In the genomic region with DNA sequence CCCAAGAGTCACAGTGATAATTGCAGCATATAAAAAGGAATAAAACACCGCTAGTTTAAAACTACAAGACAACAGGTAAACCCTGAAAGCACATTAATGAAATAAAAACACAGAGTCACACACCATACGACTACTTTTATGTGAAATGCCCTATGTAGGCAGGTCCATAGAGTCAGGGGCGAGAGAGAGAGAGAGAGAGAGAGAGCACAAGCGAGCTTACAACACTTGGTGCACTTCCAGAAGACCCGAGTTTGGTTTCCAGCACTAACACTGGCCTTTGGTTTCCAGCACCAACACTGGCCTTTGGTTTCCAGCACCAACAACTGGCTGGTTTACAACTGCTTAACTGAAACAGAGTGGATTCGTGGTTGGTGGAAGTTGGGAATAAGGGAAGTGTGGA, we compare ENCODE assay signal across 8 mouse cellular contexts. TPM values are rescaled to one million over a fixed set of nuclear protein-coding genes. Genes with fewer than 3 reads are reported as not detected.
DNase-seq lines count a peak whose midpoint lies in the region; ATAC-seq and TF ChIP-seq lines count a peak whose summit lies in the region.

No protein-coding gene starts in this region.

- H3K4me3 ChIP-seq in lung, embryonic 15.5 days = peak overlapping the region; percentile 92
- H3K4me3 ChIP-seq in embryonic facial prominence, embryonic 15.5 days (replicated peaks) = peak overlapping the region; percentile 81
- peak overlapping the region; percentile 91 for H3K4me3 ChIP-seq in intestine, postnatal 0 days (ENCODE audit: low read depth, low read length)
- H3K4me3 ChIP-seq in neural tube, embryonic 15.5 days (replicated peaks) = peak overlapping the region; percentile 99

- H3K9ac ChIP-seq in lung, embryonic 15.5 days = no peak overlapping the region; the same call in 1 of the 2 replicates
- H3K9ac ChIP-seq in embryonic facial prominence, embryonic 15.5 days = 0 out of 2 replicates have a peak overlapping the region, but pooled peaks have one; percentile 81
- 0 out of 2 replicates have a peak overlapping the region, but pooled peaks have one; percentile 97 for H3K9ac ChIP-seq in intestine, postnatal 0 days (ENCODE audit: low read depth, low read length)
- peak overlapping the region; percentile 98 for H3K9ac ChIP-seq in neural tube, embryonic 15.5 days (replicated peaks)

- H3K36me3 ChIP-seq in lung, embryonic 15.5 days = peaks cover 5% of the 10 kb centered on the region; the same call in 1 of the 2 replicates
- no peaks in the 10 kb centered on the region for H3K36me3 ChIP-seq in embryonic facial prominence, embryonic 15.5 days
- H3K36me3 ChIP-seq in intestine, postnatal 0 days (ENCODE audit: control insufficient read depth, insufficient read depth) = peaks cover 6% of the 10 kb centered on the region; the same call in 1 of the 2 replicates
- H3K36me3 ChIP-seq in neural tube, embryonic 15.5 days = 0 out of 2 replicates have a peak, but pooled peaks cover 6% of the 10 kb centered on the region

- no peaks in the 10 kb centered on the region for H3K27me3 ChIP-seq in lung, embryonic 15.5 days
- H3K27me3 ChIP-seq in embryonic facial prominence, embryonic 15.5 days = no peaks in the 10 kb centered on the region
- no peaks in the 10 kb centered on the region for H3K27me3 ChIP-seq in intestine, postnatal 0 days (replicated peaks; ENCODE audit: control insufficient read depth, insufficient read depth, low read length)
- no peaks in the 10 kb centered on the region for H3K27me3 ChIP-seq in neural tube, embryonic 15.5 days (replicated peaks)

- no peak for TF ChIP-seq CTCF in intestine, postnatal 0 days (IDR thresholded peaks at IDR 0.05; ENCODE audit: low read depth)

- no peaks in the 10 kb centered on the region for H3K9me3 ChIP-seq in lung, embryonic 15.5 days
- H3K9me3 ChIP-seq in embryonic facial prominence, embryonic 15.5 days (replicated peaks) = no peaks in the 10 kb centered on the region
- H3K9me3 ChIP-seq in intestine, postnatal 0 days (ENCODE audit: control insufficient read depth) = no peaks in the 10 kb centered on the region
- H3K9me3 ChIP-seq in neural tube, embryonic 15.5 days (replicated peaks) = no peaks in the 10 kb centered on the region

- H3K27ac ChIP-seq in lung, embryonic 15.5 days = no peak overlapping the region
- no peak overlapping the region; the same call in 1 of the 2 replicates for H3K27ac ChIP-seq in embryonic facial prominence, embryonic 15.5 days (replicated peaks)
- no peak overlapping the region for H3K27ac ChIP-seq in intestine, postnatal 0 days (ENCODE audit: low read depth, low read length)
- peak overlapping the region; percentile 93 for H3K27ac ChIP-seq in neural tube, embryonic 15.5 days (replicated peaks)

- no peak for DNase-seq in lung, postnatal 25 days (ENCODE audit: low spot score)
- DNase-seq in layer of hippocampus, adult 8-10 months (ENCODE audit: low spot score in 2 of 2) = no peak
- DNase-seq in layer of hippocampus, adult 9-11 months = no peak
- no peak for DNase-seq in adrenal gland, postnatal 25 days

- H3K4me2 ChIP-seq in lung, embryonic 15.5 days = peak overlapping the region; percentile 79
- peak overlapping the region; percentile 72 for H3K4me2 ChIP-seq in embryonic facial prominence, embryonic 15.5 days (replicated peaks)
- peak overlapping the region; percentile 97 for H3K4me2 ChIP-seq in intestine, postnatal 0 days (replicated peaks; ENCODE audit: low read depth)
- H3K4me2 ChIP-seq in neural tube, embryonic 15.5 days = peak overlapping the region; percentile 62

- peaks cover 14% of the 10 kb centered on the region for H3K4me1 ChIP-seq in lung, embryonic 15.5 days
- H3K4me1 ChIP-seq in embryonic facial prominence, embryonic 15.5 days = peaks cover 14% of the 10 kb centered on the region
- 0 out of 2 replicates have a peak, but pooled peaks cover 4% of the 10 kb centered on the region for H3K4me1 ChIP-seq in intestine, postnatal 0 days (replicated peaks; ENCODE audit: control insufficient read depth, insufficient read depth, low read length)
- H3K4me1 ChIP-seq in neural tube, embryonic 15.5 days = peaks cover 36% of the 10 kb centered on the region

- ATAC-seq in lung, embryonic 15.5 days (ENCODE audit: borderline replicate concordance, extremely low read depth, low FRiP score, low TSS enrichment) = no peak
- ATAC-seq in embryonic facial prominence, embryonic 15.5 days (ENCODE audit: insufficient number of reproducible peaks, low FRiP score, low TSS enrichment, low read depth) = no peak
- no peak for ATAC-seq in intestine, postnatal 0 days
- peak; percentile 40; the same call in 1 of the 2 replicates for ATAC-seq in neural tube, embryonic 15.5 days (ENCODE audit: low FRiP score)

- 42% methylated on average over 6 of the region's 6 CpGs for WGBS in lung, embryonic 15.5 days
- WGBS in embryonic facial prominence, embryonic 15.5 days = 35% methylated on average over 6 of the region's 6 CpGs
- 29% methylated on average over 6 of the region's 6 CpGs for WGBS in intestine, postnatal 0 days
- WGBS in neural tube, embryonic 15.5 days = 35% methylated on average over 6 of the region's 6 CpGs

RNA-seq across cellular contexts. Expression of gene Fbxo28, which starts 0.6 kb away (rescaled TPM):
- 19.2 and 22.3 TPM in 2 replicates for polyA plus RNA-seq in lung, embryonic 15.5 days (2015; fragmentation: Nextera tagmentation; extraction: Ambion mirVana)
- polyA plus RNA-seq in embryonic facial prominence, embryonic 15.5 days (2015; fragmentation: Nextera tagmentation; extraction: Ambion mirVana) = 21.1 and 22.0 TPM in 2 replicates
- 9.7 and 10.6 TPM in 2 replicates for polyA plus RNA-seq in intestine, postnatal 0 days (2015; fragmentation: Nextera tagmentation; extraction: Ambion mirVana)
- 20.0 and 23.6 TPM in 2 replicates for polyA plus RNA-seq in neural tube, embryonic 15.5 days (2015; fragmentation: Nextera tagmentation; extraction: Ambion mirVana)
- total RNA-seq in layer of hippocampus, adult 8-10 months (2022) = 10 to 100 TPM; 42.6 to 52.8 (median 49.5) TPM
- 34.1 and 45.9 TPM in 2 replicates for total RNA-seq in adrenal gland, postnatal 25 days (2021)

RNA-seq across cellular contexts. Expression of gene Degs1, which starts 59.4 kb away (rescaled TPM):
- 130 and 131 TPM in 2 replicates for polyA plus RNA-seq in lung, embryonic 15.5 days (2015; fragmentation: Nextera tagmentation; extraction: Ambion mirVana)
- 142 and 143 TPM in 2 replicates for polyA plus RNA-seq in embryonic facial prominence, embryonic 15.5 days (2015; fragmentation: Nextera tagmentation; extraction: Ambion mirVana)
- polyA plus RNA-seq in intestine, postnatal 0 days (2015; fragmentation: Nextera tagmentation; extraction: Ambion mirVana) = 96.7 and 98.2 TPM in 2 replicates
- polyA plus RNA-seq in neural tube, embryonic 15.5 days (2015; fragmentation: Nextera tagmentation; extraction: Ambion mirVana) = 101 and 108 TPM in 2 replicates
- 10 to 100 TPM; 74.3 to 83.6 (median 79.5) TPM for total RNA-seq in layer of hippocampus, adult 8-10 months (2022)
- total RNA-seq in adrenal gland, postnatal 25 days (2021) = 97.3 and 103 TPM in 2 replicates
